Mouse (Mus musculus) frontal cortex, postnatal 14 days (tissue): Measurements from ENCODE around the gene Slc4a4.
A peak's percentile ranks its signal among the peaks of the same experiment; 100 is the strongest.

ENCODE experiments used
- DNase-seq, 2 experiments: peaks; one replicate each; pipeline ENCODE4 v3.0.0; 2022; ENCODE audit warnings: low spot score in 2 of 2

The Slc4a4 gene

DNA sequence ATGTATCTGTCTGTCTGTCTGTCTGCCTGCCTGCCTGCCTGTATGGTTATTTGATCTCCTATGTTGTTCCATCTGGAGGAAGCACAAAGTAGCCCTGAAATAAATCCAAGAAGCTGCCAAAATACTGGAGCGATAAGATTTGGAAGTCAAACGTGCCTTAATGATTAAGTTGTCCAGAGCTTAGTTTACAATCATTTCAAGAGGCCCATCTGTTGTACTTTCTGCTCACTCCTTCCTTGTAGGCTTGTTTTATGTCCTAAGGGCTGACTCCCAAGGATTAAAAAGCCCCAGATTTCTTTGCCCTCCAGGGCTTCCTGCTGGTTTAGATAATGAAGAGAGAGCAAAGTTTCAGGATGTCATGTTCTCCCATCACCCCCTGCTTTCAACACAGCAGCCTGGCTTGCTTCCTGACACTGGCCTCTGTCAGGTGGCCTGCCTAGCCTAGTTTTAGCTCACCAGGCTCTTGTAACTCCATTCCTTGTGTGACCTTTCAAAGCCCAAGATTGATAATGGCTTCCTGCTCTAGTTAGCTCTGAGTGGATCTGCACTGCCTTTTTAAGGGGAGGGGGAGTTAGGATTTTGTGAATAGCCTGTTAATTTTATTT lies 262.9 kb downstream of the Slc4a4 start:
- no peak for DNase-seq

DNA sequence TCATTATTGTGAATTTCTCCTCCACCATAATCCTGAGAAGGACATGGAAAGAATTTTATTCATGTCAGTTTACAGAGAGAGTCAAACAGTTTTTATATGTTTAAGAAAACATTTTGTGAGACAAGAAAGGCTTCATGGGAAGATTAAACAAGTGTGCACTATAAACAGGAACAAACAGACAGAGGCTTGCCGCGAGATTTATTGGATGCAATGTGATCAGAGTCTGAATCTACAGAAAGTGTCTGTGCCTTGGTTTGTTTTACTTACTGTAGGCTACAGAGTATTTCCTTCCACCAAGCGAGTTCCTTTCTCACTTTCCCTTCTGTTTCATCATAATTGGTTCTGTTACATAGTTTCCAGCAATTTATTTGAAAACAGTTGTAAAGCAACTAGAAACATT lies 264.5 kb downstream of the Slc4a4 start:
- no peak for DNase-seq

DNA sequence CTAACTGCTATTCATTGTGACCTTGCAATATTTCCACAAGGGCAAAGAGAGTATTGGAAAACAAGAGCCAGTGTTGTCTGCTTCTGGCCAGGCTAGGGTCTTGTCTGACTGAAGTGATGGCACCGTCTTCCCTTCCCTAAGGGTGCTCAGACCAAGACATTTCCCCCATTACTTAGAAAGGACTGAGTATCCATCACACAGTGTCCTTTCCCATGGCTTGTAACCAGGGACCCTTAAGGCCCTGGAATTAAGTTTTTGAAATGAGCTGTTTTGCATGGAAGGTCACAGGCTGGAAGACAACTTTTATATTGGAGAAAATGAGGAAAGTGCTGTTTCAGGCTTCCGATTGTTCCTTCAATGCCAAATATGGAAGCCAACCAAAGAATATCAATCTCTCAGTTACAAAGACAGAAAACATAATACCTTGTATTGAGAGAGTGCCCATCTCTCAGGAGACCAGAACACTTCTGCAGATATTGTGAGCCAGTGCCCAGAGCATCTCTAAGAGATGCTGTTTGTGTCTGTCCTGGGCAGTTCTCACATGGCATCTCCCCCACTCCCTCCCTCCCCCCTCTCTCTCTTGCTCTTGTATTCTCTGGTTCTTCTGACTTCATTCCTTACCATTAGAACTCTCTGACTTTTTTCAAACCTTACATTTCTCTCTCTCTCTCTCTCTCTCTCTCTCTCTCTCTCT lies 284.6 kb downstream of the Slc4a4 start:
- DNase-seq, result no peak

DNA sequence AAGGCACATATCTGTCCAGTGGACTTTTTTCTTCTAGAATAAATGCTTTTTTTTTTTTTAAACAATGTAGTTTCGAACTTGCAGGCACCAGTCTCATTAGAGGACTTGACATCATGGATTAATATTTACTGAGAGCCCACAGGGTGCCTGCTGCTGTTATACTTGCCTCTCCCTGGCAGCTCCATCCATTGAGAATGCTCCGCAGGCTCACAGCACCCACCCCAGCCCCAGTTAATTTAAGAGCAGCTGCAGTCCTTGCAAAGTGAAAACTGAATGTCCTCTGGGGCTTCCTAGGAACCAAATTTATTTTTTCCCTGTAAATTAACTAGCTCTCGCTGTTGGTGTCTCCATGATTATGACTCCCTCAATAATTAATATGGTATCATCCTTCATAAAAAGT lies 303.4 kb downstream of the Slc4a4 start:
- DNase-seq, result no peak

DNA sequence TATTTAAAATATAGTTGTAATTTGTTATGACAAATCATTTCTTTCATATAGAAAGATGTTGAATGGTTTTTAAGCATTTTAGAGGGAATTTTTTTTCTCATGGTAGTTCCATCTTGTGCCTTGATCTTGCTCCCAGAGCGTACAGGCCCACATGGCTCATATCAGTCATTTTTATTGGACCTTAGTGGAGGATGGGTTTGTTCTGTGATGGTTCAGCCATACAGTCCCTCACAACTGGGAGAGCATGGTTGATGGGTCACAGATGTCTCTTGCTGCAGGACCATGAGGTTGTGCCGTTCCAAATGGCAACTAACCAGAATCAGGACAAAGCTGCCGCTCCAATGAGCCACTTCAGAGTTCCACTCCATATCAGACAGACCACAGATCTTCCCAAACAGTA lies 308.0 kb downstream of the Slc4a4 start:
- no peak for DNase-seq

DNA sequence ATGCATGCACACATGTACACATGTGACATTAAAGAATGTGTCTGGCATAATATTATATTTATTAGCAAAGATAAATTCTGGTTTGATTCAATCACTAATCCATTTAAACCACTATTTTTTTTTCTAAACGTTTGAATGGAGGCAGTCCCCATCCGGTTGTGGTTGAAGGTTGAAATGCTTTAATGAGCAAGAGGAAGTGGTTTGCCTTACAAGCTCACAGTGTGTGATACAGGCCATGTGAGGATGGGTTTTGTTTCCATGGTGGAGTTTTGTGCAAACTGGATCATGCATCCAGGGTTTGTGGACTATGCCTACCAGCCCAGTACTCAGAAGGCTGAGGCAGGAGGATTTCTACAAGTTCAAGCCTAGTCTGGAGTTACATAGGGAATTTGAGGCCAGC lies 311.9 kb downstream of the Slc4a4 start:
- DNase-seq, result no peak

DNA sequence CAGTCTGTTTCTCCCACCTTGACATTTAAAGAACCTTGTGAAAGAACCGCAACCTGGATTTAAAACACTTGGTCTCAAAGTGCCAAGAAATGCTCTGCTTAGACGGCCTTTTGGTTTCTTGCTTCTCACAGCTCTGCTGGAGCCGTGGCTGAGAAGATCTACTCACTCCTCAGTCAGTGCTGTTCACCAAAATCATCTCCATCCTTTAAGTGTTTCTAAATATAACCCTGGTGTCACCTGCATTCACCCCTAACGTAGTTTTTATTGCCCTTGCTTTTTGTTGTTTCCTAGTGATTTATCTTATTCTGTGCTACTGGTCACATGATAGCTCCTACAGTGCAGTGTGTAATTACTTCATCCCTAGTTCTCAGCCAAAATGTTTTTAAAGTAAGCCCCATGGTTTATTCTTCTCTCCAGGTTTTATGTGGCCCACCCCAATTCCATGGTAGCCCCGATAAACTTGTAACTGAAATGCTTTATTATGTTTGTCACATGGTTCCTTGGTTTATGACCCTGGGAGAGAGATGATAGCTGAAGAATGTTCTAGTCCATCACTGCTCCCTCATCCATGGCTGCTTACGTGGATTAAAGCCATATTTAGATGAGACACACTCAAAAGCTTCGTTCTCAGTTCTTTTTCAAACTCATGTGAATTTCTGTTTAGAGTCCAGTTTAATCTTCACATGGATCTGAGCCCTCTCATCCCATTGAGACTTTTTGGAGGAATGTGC lies 323.5 kb downstream of the Slc4a4 start:
- DNase-seq, result no peak

DNA sequence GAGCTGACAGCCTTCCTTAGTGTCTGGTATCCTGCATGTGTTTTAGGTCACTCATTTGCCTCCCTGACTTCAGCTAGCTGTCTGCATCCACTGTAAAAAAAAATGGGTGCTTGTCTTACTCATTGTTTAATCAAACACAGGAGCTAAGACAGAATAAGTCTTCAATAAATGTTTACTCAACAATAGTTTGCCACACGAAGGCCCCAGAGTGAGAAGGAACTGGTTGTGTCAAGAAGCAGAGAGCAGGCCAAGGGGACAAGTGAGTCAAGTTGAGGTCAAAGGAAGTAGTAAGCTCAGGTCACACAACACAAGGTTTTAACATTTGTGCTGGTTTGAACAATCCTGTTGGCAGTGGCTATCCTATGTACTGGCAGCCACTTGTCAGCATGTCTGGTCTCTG lies 324.4 kb downstream of the Slc4a4 start:
- DNase-seq, result no peak

DNA sequence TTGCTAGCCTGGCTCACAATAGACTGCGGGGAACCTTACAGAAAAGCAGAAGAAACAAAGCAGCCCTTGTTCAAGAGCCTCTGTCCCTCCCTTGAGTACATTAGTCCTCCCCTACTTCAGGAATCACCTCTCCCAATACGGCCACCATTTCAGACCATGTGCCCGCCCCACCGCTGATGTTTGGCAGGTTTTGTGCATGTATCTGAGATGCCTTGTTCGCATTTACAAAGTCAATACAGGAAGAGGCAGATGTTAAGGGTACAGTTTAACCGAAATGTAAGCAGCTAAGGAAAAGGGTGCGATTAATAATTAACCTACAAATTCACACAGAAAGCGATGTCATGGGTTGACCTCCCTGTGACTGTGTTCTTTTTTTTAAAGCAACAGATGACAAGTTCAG lies 331.6 kb downstream of the Slc4a4 start:
- DNase-seq, result no peak

DNA sequence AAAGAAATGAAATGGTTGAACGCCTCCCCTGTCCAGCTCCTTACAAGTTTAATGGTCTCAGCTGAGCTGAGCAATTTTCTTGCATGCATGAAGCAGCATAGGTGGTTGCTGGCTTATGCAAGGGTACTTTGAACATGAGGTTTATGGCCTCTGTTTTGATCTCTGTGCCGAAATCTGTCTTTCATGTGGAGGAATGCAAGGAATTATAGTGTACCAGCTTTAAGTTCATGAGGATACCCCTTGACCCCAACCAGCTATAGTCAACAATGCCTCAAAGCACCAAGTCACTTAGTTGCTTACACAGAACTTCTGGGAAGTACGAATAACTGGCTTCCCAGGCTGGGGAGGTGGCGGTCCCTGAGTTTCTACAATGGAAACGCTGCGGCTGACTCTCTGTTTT lies 332.1 kb downstream of the Slc4a4 start:
- DNase-seq, result no peak

DNA sequence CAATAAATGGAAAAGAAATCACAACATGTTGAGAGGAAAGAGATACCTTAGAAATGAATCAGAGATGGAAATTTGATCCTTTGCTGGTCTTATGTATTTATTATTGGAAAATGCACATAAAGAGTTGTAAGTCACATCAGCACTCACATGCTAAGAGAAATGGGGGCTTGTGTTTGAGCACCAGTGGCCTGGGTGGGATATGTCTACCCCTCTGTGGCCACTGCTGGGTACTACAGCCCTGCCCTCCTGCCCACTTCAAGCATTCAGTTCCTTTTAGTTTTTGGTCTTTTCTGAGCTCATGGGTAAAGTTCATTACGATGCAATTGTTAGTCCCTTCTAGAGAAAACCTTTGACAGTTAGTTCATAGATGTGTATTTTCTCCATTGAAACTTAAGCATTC lies 335.0 kb downstream of the Slc4a4 start:
- peak in 1 of 2 experiments; percentile 10 for DNase-seq

DNA sequence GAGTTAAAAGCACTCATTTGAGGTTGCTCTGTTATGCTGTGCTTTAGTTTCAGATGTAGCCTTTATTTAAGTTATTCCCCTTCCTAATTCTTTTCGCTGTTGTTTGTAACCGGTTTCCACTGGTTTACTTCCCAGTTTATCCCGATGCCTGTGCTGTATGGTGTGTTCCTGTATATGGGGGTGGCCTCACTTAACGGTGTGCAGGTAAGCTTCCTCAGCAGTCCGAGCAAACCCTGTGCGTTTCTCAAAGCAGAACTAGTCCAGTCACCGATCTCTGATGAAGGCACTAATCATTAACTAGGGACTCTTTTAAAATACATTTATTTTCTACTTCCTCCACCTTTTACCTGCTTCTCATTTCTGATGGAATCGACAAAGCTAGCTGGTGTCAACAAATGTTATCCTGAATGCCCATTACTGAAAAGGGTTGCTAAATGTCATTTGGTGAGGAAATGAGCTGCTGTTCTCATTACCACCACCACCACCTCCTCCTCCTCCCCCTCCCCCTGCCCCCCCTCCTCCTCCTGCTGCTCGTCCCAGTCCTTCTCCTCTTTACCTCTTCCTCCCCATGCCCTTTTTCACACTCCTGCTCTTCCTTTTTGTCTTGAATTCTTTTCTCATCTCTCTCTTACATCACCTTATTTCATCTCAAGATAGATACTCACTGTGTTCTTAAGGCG lies 336.6 kb downstream of the Slc4a4 start:
- no peak for DNase-seq

DNA sequence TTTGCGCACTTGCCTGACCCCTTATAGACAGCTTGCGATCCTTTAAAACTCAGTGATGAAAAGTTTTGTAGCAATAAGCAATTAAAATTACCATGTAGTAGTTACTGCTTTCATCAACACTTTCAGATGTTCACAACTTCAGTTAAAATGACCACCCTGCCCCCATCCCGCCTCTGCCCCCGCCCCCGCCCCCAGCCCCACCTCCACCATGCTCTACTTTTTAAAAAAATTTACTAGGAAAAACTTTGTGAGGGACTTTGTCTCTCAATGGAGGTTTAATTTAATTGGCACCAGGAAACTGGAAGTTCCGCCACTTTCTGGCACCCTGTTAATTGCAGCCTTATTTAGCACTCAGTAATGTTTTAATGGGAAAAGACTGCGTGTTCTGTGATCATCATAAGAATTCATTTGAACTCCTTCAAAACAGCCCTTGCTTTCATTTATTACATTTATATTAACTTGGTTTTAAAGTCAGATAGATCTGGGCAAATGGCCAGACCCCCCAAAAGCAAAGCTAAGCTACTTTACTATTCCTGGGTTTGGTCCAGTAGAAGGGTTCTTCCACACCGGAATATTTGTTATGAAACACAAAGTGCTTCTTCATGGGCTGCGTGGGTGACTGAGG lies 337.2 kb downstream of the Slc4a4 start:
- no peak for DNase-seq

DNA sequence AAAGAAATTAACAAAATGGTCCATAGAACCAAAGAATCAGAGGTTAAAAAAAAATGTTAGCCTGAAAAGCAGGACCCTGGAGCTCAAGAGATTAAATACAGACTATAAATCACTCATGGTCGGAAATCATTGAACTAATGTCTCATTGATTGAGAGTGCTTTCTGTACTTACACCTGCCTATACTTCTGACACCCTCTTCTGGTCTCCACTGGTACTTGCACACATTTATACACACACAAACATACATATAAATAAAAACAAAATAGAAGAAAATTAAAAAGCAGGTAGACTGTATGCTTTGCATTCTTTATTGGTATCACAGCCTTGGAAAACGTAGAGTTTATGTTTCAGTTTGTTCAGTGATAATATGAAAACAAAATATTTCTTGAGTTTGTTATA lies 341.3 kb downstream of the Slc4a4 start:
- no peak for DNase-seq

DNA sequence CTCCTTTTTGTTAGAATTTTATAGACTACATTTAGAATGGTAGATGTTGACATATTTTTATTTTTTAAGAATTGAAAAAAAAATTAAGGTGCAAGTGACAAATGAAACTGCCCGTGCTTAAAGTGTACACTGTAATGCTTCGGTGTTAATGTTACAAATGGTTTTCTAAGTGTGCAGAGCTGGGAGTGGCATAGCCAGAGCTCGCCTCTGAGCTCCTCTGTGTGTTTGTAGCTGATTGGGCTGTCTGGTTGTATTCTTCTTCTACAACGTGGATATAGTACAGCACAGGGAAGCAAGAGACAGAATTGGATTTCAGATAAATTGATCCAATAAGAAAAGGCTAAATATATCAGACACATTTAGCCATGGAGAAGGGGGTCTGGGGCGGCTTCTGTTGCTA lies 343.0 kb downstream of the Slc4a4 start:
- no peak for DNase-seq

DNA sequence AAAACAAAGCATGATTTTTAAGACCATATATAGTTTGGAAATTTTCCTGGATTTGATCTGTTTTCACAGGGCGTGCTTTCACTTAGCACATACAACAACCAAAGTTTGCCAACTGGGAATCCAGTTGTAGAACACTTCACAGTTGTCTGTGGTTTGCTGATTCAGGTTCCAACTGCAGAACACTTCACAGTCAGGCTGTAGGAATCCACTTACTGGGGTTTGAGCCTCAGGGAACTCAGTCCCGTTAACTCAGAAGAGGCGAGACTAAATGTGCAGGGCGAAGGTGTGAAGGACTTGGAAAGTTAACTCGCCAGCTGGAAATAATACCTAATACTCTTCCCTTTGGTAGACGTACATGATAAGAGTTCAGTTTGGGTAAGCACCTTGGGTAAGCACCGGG lies 345.7 kb downstream of the Slc4a4 start:
- DNase-seq, result no peak

DNA sequence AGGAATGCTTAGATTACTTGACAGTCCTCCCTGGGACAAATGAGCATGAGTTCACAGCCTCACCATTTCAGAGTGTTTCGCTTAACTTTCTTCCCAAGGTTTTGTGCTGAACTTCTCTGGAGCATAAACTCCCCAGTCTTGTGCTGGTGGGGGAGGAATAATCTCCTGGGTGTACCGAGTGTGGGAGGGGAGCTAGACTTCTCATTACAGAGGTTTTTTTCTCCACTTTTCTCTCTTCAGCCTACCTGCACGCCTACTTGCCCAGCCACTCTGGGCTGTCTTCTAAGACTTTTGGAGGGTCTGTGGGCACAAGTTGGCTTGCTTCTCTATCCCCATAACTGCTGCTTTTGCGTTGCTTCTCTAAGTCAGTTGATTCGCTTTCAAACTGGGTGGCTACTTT lies 365.2 kb downstream of the Slc4a4 start:
- no peak for DNase-seq

DNA sequence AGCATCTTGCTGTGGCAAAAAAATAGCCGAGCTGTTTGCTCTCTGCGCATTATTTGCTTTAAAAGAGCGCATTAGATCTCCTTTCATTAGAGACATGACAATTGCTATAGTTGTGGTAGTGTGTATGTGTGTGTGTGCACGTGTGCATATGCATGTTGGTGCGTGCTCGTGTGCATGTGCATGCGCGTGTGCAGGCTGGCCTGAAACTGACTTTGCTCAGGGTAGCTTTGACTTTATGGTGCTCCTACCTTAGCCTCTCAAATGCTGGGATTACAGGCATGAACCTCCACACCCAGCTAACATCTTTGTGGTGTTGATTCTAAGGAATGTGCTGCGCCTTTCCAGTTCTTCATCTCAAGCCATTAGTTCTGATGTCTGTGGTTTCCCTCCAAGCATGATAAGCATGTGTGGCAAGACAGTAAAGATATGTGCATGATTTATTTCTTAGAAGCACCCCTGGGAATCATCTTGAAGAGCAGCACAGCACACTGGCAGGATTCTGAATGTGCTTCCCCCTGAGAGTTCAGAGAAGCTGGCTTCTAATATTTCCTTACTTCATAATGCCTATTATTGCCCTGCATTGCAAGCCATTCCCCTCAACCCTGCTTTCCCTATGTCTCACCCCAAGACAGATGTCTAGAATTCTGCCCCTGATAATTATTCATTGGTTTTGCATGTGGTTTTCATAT lies 373.3 kb downstream of the Slc4a4 start:
- DNase-seq, result no peak

DNA sequence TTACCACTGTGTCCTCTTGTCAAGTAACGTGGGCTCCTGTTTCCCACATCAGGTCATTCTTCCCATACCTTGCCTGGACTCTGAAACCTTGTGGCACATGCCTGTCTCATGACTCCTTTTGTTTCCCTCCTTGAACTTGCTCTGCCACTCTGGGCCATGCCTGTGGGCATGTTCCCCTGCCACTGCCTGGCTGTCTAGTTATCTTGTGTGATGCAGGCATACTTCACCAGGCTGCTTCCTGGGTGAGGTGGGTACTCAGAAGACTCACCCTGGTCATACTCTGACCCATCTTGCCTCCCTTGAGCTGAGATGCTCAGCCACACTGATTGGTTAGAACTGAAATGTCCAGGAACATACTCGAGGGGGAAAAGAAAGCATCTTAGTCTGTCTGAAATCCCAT lies 390.4 kb downstream of the Slc4a4 start:
- DNase-seq, result no peak

DNA sequence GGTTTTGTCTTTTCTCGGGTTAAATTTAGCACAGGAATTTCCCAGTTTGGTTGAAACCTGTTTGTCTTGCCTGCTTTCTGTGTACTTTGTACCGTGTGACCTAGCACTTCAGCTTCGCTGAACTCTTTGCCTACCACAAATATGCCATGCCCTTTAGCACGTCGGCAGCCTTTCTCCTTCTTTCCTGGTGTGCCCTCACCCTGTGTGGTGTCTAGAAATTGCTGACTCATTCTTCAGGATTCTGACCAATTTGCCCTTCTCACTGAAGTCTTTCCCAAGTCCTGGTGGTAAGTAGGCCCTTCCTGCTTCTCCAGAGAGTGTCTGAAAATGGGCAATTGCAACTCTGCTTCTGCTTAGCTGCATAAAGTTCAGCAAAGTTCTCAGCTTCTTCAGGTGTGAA lies 391.0 kb downstream of the Slc4a4 start:
- no peak for DNase-seq

DNA sequence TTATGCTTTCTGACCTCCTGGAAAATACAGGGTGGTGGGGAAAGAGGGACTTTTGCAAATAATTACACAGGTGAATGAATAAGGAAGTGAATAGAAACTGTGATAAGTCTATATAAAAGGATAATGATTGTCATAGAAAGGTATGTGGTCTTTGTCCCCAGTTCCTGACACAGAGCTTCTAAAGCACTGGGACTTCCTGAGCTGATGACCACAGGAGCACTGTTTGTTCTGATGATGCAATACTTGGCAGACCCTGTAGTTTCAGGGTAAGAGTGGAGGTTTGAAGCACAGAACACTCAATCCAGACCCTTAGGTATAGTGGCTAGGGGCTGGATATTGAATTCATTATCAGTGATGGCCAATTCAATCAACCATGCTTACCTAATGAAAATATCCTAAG lies 391.7 kb downstream of the Slc4a4 start:
- no peak for DNase-seq
